ENCODE assay signal across 15 mouse cellular contexts in the genomic region with DNA sequence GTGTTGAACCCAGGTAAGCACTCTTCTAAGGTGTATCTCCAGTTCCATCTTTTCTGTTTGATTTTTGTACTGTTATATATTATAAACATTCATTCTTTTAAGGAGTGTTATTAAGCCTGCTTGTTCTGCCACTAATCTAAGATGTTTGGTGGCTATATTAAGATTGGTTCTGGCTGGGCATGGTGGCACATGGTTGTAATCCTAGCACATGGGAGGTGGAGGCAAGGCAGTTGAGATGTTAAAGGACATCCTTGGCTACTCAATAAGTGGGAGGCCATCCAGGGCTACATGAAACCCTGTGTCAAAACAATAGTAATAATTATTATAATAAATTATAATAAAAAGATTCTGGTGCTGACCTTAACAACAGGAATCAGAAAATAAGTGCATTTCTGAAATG. TPM values are rescaled to one million over a fixed set of nuclear protein-coding genes. Genes with fewer than 3 reads are reported as not detected.
A peak's percentile ranks its signal among the peaks of the same experiment; 100 is the strongest.
DNase-seq lines count a peak whose midpoint lies in the region; ATAC-seq and TF ChIP-seq lines count a peak whose summit lies in the region.
"Had no signal": no experiment of that assay in that cellular context is flagged by ENCODE, and none has a peak within 500 bp of the region (broad histone marks: within the 10 kb centered on the region; RNA-seq: fewer than 3 reads in every experiment).

No protein-coding gene starts in this region.

- H3K4me1 ChIP-seq in kidney, embryonic 15.5 days = peaks cover 32% of the 10 kb centered on the region
- H3K4me1 ChIP-seq in stomach, embryonic 14.5 days (ENCODE audit: control insufficient read depth, insufficient read depth, low read length) = peaks cover 14% of the 10 kb centered on the region
- H3K4me1 ChIP-seq in stomach, postnatal 0 days (replicated peaks; ENCODE audit: control insufficient read depth, insufficient read depth) = peaks cover 5% of the 10 kb centered on the region; the same call in 1 of the 2 replicates
- H3K4me1 ChIP-seq in limb, embryonic 13.5 days = peaks cover 47% of the 10 kb centered on the region
- H3K4me1 ChIP-seq: stomach, embryonic 15.5 days had no signal

- H3K9me3 ChIP-seq in kidney, embryonic 15.5 days (replicated peaks) = no peaks in the 10 kb centered on the region
- H3K9me3 ChIP-seq in stomach, embryonic 14.5 days (ENCODE audit: control insufficient read depth, low read depth, low read length) = no peaks in the 10 kb centered on the region
- H3K9me3 ChIP-seq in stomach, postnatal 0 days (ENCODE audit: control insufficient read depth, low read length) = no peaks in the 10 kb centered on the region
- H3K9me3 ChIP-seq in limb, embryonic 13.5 days = no peaks in the 10 kb centered on the region
- H3K9me3 ChIP-seq: limb, embryonic 15.5 days; stomach, embryonic 15.5 days had no signal

- H3K27ac ChIP-seq in kidney, embryonic 15.5 days = no peak overlapping the region
- H3K27ac ChIP-seq in stomach, embryonic 14.5 days (ENCODE audit: low read length) = no peak overlapping the region
- H3K27ac ChIP-seq in stomach, postnatal 0 days (replicated peaks) = no peak overlapping the region
- no peak overlapping the region for H3K27ac ChIP-seq in limb, embryonic 13.5 days
- H3K27ac ChIP-seq: limb, embryonic 15.5 days; stomach, embryonic 15.5 days had no signal

- no peak overlapping the region for H3K9ac ChIP-seq in kidney, embryonic 15.5 days
- no peak overlapping the region for H3K9ac ChIP-seq in stomach, embryonic 14.5 days (replicated peaks; ENCODE audit: low read depth, low read length)
- H3K9ac ChIP-seq in stomach, postnatal 0 days (ENCODE audit: low read length) = no peak overlapping the region
- H3K9ac ChIP-seq in limb, embryonic 13.5 days = no peak overlapping the region
- H3K9ac ChIP-seq: limb, embryonic 15.5 days; stomach, embryonic 15.5 days had no signal

- no peaks in the 10 kb centered on the region for H3K27me3 ChIP-seq in kidney, embryonic 15.5 days
- H3K27me3 ChIP-seq in stomach, embryonic 14.5 days (ENCODE audit: control insufficient read depth, insufficient read depth, low read length) = no peaks in the 10 kb centered on the region
- no peaks in the 10 kb centered on the region for H3K27me3 ChIP-seq in stomach, postnatal 0 days (ENCODE audit: control insufficient read depth, insufficient read depth, low read length)
- H3K27me3 ChIP-seq in limb, embryonic 13.5 days = no peaks in the 10 kb centered on the region
- H3K27me3 ChIP-seq: limb, embryonic 15.5 days; Patski; stomach, embryonic 15.5 days had no signal

- ATAC-seq in kidney, embryonic 15.5 days (replicated peaks; ENCODE audit: low FRiP score) = no peak
- no peak for ATAC-seq in stomach, embryonic 14.5 days (ENCODE audit: insufficient number of reproducible peaks, insufficient read depth, low FRiP score, low read depth)
- ATAC-seq in stomach, postnatal 0 days (ENCODE audit: low FRiP score, low TSS enrichment) = no peak
- ATAC-seq in limb, embryonic 13.5 days (ENCODE audit: low FRiP score, low read depth) = no peak
- ATAC-seq: CD4-positive, CD25-positive, alpha-beta regulatory T cell, adult 4 months; Patski had no signal

- H3K36me3 ChIP-seq in kidney, embryonic 15.5 days = peaks cover 10% of the 10 kb centered on the region; the same call in 1 of the 2 replicates
- no peaks in the 10 kb centered on the region for H3K36me3 ChIP-seq in stomach, embryonic 14.5 days (ENCODE audit: control insufficient read depth, insufficient read depth, low read length)
- no peaks in the 10 kb centered on the region for H3K36me3 ChIP-seq in stomach, postnatal 0 days (ENCODE audit: control insufficient read depth, insufficient read depth, low read length)
- H3K36me3 ChIP-seq in limb, embryonic 13.5 days = no peaks in the 10 kb centered on the region; the same call in 1 of the 2 replicates
- H3K36me3 ChIP-seq: limb, embryonic 15.5 days; stomach, embryonic 15.5 days had no signal

- H3K4me3 ChIP-seq in kidney, embryonic 15.5 days (replicated peaks) = no peak overlapping the region
- H3K4me3 ChIP-seq in stomach, embryonic 14.5 days (ENCODE audit: low read depth, low read length) = no peak overlapping the region
- no peak overlapping the region for H3K4me3 ChIP-seq in stomach, postnatal 0 days (ENCODE audit: low read depth, low read length)
- H3K4me3 ChIP-seq in limb, embryonic 13.5 days = no peak overlapping the region
- H3K4me3 ChIP-seq: limb, embryonic 15.5 days; stomach, embryonic 15.5 days had no signal

- no peak for DNase-seq in kidney, adult 18-20 months
- no peak for DNase-seq in stomach, postnatal 0 days (ENCODE audit: low spot score)
- no peak for DNase-seq in thymus, postnatal 14 days
- DNase-seq in right cerebral cortex, adult 2 months (ENCODE audit: low spot score in 2 of 2) = no peak
- no peak for DNase-seq in c-Kit-positive CD71-positive TER-119-positive erythroid progenitor cells, embryonic 14.5 days (ENCODE audit: low spot score)
- DNase-seq: gastrocnemius, postnatal 25 days; kidney, adult 11 months; layer of hippocampus, adult 9-11 months had no signal

- H3K4me2 ChIP-seq in kidney, embryonic 15.5 days = peak overlapping the region; percentile 22; the same call in 1 of the 2 replicates
- 0 out of 2 replicates have a peak overlapping the region, but pooled peaks have one; percentile 19 for H3K4me2 ChIP-seq in stomach, embryonic 14.5 days (replicated peaks; ENCODE audit: low read depth, low read length)
- no peak overlapping the region for H3K4me2 ChIP-seq in stomach, postnatal 0 days (replicated peaks; ENCODE audit: low read depth)
- H3K4me2 ChIP-seq in limb, embryonic 13.5 days (replicated peaks) = peak overlapping the region; percentile 36
- H3K4me2 ChIP-seq: limb, embryonic 15.5 days; stomach, embryonic 15.5 days had no signal

- TF ChIP-seq EP300 in stomach, postnatal 0 days (optimal IDR thresholded peaks at IDR 0.05) = no peak

- no peak for TF ChIP-seq CTCF in stomach, postnatal 0 days (IDR thresholded peaks at IDR 0.05; ENCODE audit: low read depth)

RNA-seq across cellular contexts. Expression of gene Togaram1, which starts 5.8 kb away (rescaled TPM):
- polyA plus RNA-seq in kidney, embryonic 15.5 days (2015; fragmentation: Nextera tagmentation; extraction: Ambion mirVana) = 30.2 and 31.3 TPM in 2 replicates
- polyA plus RNA-seq in stomach, embryonic 14.5 days (2014; fragmentation: Nextera tagmentation; extraction: Ambion mirVana) = 39.0 and 44.9 TPM in 2 replicates
- 11.3 and 11.4 TPM in 2 replicates for polyA plus RNA-seq in stomach, postnatal 0 days (2015; fragmentation: Nextera tagmentation; extraction: Ambion mirVana)
- polyA plus RNA-seq in limb, embryonic 13.5 days (2015; fragmentation: Nextera tagmentation; extraction: Ambion mirVana) = 27.3 and 28.7 TPM in 2 replicates

RNA-seq across cellular contexts. Expression of gene Klhl28, which starts 6.1 kb away (rescaled TPM):
- polyA plus RNA-seq in kidney, embryonic 15.5 days (2015; fragmentation: Nextera tagmentation; extraction: Ambion mirVana) = 8.5 and 9.9 TPM in 2 replicates
- polyA plus RNA-seq in stomach, embryonic 14.5 days (2014; fragmentation: Nextera tagmentation; extraction: Ambion mirVana) = 18.2 TPM in 2 replicates
- 7.6 and 8.1 TPM in 2 replicates for polyA plus RNA-seq in stomach, postnatal 0 days (2015; fragmentation: Nextera tagmentation; extraction: Ambion mirVana)
- 14.4 and 15.3 TPM in 2 replicates for polyA plus RNA-seq in limb, embryonic 13.5 days (2015; fragmentation: Nextera tagmentation; extraction: Ambion mirVana)

RNA-seq across cellular contexts. Expression of gene Gm527, which starts 53.7 kb away (rescaled TPM):
- polyA plus RNA-seq in kidney, embryonic 15.5 days (2015; fragmentation: Nextera tagmentation; extraction: Ambion mirVana) = 2.0 and 3.9 TPM in 2 replicates
- 3.1 and 3.6 TPM in 2 replicates for polyA plus RNA-seq in stomach, embryonic 14.5 days (2014; fragmentation: Nextera tagmentation; extraction: Ambion mirVana)
- polyA plus RNA-seq in stomach, postnatal 0 days (2015; fragmentation: Nextera tagmentation; extraction: Ambion mirVana) = 2.0 and 2.1 TPM in 2 replicates
- 3.4 and 5.9 TPM in 2 replicates for polyA plus RNA-seq in limb, embryonic 13.5 days (2015; fragmentation: Nextera tagmentation; extraction: Ambion mirVana)
